Mouse (Mus musculus) megakaryocyte-erythroid progenitor cell, adult 5-6 weeks (primary cell): Measurements from ENCODE around the gene Apon. TPM values are rescaled to one million over a fixed set of nuclear protein-coding genes. Genes with fewer than 3 reads are reported as not detected.
"Not testable (repeated sequence)": the region's sequence is repeated elsewhere in the genome, so short reads cannot be mapped to it uniquely, and the experiment has no call there.

Experiments
- ATAC-seq: replicated peaks from 2 replicates; pipeline ENCODE4 v1.8.0; 2016; ENCODE audit warnings: mild to moderate bottlenecking, inconsistent platforms; ENCODE audit not compliant: severe bottlenecking, poor library complexity, low FRiP score, low TSS enrichment
- total RNA-seq, 2 experiments: library from RNA; stranded (forward) in 1 of 2; stranded (reverse) in 1 of 2; fragments of 200-1000, 215-1000 nt in 1 of 2; fragments of >200 nt in 1 of 2; fragmentation: Nextera tagmentation in 1 of 2; gene quantifications; 2 replicates each; pipeline ENCODE4 v1.2.3; 2014 to 2017

The Apon gene
- 1.3 and 1.7 TPM in 2 replicates for total RNA-seq (2014; fragmentation: Nextera tagmentation)
- not detected in 2 replicates for total RNA-seq (2017)

DNA sequence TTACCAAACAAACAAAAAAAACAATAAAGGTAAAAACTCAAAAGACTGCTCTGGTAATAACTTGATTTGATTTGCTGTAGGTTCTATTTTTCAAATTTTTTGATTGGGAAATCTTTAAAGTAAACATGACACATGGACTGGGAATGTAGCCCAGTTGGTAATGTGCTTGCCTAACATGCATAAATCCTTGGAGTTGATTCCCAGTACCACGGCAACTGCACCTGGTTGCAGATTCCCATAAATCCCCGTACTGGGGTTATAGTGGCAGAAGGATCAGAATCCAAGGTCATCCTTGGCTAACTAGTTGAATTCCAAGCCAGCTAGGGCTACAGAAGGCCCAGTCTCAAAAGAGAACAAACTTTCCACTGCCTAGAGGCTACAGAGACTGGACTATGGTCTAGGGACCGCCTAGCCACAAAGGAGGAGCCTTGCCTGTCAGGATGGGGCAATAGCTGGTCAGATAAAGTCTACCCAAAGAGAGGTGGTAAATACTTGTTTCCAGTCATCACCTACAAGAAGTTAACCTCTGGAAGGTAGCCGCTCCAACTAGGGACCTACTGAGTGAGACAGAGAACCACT, at the start of gene Apon:
TSS of gene Apon (plus strand) at position 420 of the 579 bp plus-strand sequence.
- no peak for ATAC-seq

DNA sequence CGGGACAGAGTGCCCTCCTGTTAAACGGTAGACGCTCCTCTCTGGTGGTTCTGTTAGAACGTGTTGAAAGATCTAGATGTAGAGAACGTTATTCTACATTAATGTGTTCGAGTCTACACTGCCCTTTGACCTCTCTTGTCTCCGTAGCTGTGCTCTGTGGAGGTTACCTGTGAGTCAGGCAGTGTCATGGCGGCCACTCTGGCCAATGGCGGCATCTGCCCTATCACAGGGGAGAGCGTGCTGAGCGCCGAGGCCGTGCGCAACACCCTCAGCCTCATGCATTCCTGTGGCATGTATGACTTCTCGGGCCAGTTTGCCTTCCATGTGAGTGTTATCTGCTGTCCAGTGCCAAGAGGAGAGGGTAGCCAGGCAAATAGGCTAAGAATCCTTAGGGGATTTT, 49.0 kb upstream of the Apon start:
- no peak for ATAC-seq

DNA sequence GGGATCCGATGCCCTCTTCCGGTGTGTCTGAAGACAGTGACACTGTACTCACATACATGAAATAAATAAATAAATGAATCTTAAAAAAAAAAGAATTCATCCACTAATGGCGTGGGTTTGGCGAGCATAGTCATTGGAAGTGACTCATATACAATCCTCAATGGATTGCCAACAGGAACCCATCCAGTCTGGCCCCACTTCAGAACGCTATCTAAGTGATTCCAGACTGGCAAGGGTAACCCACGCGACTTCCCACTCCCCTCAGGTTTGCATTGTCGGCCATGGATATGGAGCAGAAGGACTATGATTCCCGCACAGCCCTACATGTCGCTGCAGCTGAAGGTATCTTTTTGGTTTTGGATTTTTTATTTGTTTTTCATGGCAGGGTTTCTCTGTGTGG, 45.6 kb upstream of the Apon start:
- no peak for ATAC-seq

DNA sequence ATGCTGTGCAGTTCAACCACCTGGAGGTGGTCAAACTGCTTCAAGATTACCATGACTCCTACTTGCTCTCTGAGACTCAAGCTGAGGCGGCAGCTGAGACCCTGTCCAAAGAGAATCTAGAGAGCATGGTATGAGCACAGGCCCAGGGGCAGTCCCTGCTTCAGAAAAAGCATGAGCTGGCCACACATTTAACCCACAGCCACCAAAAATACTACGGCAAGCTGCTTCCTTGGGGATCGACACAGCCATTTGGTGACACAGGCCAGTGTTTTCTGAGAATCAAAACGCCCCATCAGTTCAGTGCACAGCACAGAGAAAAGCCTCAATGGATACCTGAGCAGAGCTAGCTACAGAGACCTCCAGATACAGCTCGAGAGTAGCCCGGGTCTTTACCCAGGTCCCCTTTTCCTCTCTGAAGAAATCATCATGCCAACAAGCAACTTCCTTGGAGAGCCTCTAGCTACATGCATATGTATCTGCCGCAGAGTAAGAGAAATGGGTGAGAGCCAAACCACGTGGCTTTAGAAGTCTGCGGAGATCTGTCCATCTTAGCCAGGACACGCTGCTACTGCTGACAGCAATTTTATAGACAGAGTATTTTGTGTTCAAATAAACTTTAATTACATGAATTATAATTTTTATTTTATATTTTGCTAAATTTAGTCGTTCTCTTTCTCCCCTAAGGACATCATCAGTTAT, 44.4 kb upstream of the Apon start:
- ATAC-seq = no peak

DNA sequence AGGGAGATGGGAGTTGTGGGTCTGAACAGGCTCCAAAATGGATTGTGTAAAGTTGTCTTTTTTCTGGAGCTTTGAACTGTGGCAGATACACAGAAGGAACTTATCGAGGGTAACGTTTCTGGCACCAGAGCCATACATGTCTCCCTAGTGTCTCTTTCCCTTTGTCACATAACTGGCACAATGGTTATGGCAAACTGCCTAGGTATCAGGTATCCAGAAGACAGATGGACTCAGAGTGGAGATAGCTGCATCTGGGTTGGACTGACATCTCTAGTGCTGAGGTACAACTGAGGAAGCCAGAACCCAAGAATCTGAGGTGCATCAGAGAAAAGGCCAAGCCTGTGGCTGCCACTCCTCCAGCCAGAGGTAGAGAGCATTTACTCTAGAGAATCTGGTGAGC, 43.8 kb upstream of the Apon start:
- peak; percentile 74 for ATAC-seq

DNA sequence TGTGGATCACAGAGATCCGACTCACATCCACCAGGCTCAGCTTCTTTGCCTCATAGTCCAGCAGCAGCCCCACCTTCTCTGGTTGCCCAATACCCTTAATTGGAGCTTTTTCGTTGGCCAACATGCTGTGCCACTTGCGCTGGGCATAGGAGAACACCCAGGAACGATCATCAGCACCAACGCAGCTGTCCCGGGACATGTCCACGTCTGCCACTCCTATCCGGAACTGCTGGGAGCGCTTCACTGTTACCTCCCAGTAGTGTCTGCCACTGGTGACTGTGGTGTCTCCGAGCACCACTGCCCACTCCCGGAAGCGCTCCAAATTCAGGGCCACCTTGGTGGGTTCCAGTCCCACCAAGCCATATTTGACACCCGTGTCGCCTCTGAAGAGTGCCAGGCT, 42.9 kb upstream of the Apon start:
- peak; percentile 28 for ATAC-seq

DNA sequence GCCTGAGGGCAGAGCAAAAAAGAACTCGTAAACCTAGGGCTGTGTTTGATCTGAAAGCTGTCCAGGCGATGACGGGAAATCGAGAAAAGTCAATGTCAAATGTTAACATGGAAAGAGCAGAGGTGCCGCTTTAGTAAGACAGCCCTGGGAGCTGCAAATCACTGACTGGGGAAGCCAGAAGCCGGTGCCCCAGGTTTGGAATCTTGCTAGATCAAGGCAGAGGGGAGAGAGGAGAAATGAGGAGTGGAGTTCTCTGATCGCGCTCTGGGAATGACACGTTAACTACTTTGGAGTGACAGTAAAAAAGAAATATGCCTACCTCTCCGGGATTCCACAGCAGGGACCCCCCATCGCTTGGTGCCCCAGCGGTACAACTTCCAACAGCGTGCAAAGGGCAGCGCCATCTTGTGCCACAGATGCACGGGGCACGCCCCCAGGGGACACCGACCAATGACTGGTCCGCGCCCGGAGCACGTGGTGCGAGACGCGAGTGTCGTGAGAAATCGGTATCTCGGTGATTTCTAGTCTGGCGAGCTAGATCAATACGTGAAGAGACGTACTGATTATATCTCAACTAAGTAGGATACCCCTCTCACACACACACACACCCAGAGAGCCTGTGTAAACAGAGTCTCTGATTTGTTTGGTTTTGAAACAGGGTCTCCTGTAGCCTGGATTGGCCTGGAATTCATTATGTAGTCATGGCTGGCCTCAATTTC, 42.3 kb upstream of the Apon start, which contains the start of gene Spryd4:
TSS of gene Spryd4 (minus strand) at position 418 of the 719 bp plus-strand sequence.
- peak; percentile 84 for ATAC-seq

DNA sequence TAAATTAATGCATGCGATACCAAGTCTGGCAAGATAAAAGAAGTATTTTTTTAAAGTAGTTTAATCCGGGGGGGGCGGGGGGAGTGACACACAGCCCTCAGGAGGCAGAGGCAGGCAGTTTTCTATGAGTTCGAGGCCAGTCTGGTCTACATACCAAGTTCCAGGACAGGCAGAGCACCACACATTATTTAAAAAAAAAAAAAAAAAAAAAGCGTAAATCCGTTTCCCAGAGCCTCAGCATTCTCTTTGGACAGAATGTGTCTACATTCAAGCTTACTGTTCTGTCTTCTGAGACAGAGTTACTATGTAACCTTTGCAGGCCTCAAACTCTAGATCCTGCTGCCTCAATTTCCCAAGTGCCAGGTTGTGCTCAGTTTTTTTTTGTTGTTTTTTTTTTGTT, 41.7 kb upstream of the Apon start:
- no peak for ATAC-seq

DNA sequence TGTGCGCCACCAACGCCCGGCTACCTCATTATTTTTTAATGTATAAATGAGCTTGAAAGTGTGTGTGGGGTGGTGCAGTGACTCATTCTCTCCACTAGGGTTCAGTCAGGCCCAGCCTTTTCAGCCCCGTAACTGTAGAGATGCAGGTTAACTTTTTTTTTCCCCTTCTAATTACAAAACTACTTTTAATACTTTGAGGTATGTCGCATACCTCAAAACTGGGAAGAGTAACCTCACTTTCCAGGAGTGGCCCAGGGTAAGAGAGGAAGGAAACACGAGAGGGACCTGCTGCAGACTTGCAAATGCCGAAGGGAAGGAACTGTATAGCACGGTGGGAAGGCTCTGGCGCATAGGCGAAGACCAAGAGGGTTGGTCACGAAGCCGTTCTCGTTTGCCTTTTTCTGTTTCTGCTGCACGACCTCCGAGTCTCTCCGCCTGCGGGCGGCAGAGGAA, 41.0 kb upstream of the Apon start:
- ATAC-seq = peak; percentile 49; the same call in 1 of the 2 replicates

DNA sequence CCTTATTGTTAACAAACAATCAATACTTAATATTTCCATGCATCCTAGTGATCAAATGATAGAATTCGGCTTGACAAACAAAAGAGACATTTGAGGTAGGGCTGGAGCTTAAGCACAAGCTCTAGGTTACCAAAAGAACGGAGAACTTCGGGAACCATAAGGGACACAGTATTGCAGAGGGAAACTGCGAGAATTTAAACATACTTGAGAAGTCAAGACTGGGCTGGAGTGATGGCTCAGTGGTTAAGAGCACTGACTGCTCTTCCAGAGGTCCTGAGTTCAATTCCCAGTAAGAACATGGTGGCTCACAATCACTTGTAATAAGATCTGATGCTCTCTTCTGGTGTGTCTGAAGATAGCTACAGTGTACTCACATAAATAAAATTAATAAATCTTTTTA, 39.8 kb upstream of the Apon start:
- ATAC-seq = not testable (repeated sequence)

DNA sequence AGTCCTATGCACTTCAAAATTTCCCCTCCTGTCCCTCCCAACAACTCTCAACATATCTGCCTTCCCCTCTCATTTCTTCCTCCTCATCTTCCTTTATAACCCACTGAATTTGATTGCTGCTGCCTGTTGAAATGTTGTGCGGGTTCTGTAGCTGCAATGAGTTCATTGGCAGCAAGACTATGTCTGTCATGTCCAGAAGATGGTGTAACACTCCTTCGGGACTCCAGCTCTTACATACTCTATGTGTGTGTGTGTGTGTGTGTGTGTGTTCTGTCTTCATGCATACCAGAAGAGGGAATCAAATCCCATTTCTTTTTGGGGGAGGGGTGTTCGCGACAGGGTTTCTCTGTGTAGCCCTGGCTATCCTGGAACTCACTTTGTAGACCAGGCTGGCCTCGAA, 38.9 kb upstream of the Apon start:
- ATAC-seq = no peak

DNA sequence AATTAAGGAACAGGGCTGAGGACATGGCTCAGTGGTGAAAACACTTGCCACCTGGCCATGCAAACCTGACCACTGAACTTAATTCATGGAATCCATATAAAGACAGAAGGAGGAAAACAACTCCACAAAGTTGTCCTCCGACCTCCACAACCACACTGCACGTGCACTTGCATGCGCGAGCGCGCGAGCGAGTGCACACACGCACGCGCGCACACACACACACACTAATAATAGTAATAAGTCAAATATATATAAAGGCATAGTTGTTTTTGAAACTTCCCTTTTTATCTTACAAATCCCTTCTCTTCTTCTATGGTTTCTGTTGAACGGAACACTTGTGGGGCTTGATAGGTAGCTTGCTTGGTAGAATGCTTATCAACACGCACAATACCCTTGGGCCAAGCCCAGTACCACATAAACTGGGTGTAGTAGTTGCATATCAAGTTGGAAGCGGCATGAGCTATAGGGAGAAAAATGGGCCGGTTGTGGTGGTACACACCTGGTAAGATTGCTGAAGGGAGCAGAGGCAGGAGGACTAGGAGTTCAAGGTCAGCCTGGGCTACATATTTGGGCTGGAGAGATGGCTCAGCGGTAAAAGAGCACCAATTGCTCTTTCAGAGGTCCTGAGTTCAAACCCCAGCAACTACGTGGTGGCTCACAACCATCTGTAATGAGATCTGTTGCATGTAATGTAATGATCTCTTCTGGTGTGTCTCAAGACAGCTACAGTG, 35.3 kb upstream of the Apon start:
- peak; percentile 96 for ATAC-seq

DNA sequence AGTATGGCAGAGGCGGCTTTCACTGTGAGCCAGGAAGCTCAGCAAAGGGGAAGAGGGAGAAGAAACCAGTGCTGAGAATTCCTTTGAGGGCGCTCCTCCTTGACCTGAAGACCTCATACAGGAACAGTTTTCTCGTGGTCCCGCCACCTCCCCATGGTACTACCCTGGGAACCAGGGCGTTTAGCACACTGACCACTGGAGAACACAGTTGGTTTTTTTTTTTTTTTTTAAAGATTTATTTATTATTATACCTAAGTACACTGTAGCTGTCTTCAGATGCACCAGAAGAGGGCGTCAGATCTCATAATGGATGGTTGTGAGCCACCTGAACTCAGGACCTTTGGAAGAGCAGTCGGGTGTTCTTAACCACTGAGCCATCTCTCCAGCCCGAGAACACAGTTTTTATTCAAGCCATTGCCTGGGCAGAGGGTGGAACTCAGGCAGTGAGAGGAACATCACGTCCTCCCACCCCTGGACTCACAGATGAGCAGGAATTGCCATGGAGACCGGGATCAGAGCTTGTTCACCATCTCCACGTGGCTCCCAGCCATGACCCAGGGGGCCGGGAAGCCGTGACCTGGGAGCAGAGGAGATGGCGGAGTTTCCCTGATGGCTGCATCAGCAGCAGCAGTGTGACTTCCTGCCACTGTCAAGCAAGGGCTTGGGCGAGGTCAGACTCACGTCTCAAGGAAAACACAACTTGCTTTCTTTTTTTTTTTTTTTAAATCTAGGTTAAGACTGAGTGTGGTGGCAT, 32.2 kb upstream of the Apon start:
- no peak for ATAC-seq

DNA sequence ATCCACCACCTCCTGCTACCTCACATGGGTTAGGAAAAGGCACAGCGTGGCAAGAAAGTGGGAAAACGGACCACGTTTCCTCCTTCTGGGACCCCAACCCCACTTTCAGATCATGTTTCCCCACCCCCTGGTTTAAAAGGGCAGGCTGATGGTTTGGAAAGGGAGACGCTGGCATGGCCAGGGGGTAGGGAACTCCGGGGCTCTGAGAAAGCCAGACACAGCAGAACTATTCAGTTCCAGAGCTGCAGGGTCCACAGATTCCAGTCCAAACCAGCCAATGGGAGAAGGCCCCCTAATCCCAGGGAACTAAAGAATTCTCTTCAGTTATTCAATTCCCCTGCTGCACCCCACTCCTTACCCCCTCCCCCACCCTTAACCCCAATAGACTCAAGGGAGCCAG, 28.8 kb upstream of the Apon start:
- no peak for ATAC-seq

DNA sequence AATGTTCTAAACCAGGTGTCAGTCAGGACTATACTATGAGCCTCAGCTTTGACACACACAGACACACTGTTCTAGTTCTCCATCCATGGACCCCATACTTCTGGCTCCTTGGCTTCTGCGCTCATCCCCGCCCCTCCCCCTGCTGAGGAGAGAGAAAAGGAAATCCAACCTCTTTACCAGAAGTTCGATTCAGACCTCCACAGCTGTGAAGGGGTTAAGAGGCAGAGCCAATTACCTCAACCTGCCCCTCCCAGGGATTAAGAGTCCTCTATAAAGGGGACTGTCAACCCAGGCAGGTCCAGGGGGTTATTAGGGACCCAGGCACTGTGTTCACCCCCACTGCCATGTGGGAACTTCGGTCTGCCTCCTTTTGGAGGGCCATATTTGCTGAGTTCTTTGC, 28.4 kb upstream of the Apon start, which contains the start of gene Mip:
TSS of gene Mip (plus strand) at position 301 of the 400 bp plus-strand sequence.
- ATAC-seq = no peak

DNA sequence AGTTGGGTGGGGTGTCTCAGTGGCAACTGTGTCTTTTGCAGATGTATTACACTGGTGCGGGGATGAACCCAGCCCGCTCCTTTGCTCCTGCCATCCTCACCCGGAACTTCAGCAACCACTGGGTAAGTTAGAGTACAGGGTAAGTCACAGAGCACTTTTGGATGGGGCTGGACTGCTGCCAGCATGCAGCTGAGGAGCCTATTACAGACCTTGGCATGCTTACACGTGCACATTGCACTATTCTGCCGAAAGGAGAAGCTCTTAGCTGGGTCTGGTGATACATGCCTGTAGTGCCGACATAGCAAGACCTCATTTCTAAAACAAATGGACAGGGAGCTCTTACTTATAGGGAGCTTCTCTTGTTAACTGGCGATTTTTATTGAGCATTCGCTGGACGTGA, 26.3 kb upstream of the Apon start:
- ATAC-seq = peak; percentile 35; the same call in 1 of the 2 replicates

DNA sequence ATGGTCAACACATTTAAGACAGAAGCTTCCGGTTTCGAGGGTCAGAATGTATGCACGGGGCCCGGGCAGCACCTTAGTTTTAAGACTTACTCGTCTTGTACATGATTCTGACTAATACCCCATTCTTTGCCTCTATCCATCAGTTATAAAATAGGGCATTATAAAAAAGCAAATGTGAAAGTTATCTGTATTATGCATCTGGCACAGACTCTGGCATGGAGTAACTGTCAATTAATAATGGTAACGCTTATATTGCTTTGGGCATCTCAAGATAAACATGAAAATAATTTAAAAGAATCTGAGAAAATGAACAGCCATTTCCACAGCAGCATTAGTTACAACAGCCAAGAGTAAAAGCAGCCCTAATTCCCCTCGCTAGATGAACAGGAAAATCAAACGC, 25.9 kb upstream of the Apon start:
- ATAC-seq = 0 out of 2 replicates have a peak, but pooled peaks have one; percentile 24

DNA sequence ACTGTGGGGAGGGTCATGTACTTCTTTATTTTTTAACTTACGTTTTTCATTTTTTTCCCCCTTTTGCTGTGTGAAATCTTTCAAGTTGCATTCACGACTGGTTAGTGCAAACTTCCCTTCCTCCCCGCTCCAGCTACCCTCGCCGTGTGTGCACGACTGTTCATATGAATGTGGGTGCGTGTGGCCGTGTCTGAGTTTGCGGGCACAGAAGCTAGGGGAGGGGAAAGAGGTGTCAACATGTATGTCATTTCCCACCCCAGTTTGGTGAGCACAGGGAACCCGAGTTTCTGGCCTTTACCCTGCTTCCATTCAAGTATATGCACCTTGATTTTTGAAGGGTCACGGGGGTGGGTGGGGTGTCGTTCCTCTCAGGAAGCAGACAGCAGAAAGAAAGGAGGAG, 23.3 kb upstream of the Apon start:
- ATAC-seq = no peak

DNA sequence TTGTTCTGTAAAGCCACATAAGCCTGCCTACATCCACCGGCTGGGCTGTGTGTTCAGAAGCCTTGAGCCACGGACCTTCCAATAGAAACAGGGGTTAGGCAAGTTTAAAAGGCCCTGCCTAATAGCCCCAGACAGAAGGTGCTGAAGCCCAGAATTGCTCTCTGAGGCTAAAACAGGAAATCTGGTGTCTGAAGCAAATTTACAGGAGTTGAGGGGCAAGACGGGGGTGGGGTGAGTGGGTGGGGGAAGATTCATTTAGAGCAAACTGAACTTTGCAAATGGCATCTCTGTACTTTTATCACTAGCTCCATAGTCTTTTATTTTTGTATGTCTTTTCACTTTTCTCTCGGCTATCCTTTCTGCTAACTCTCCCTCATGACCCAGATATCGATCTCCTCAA, 22.8 kb upstream of the Apon start:
- no peak for ATAC-seq
